Mouse (Mus musculus): ENCODE data around the gene Cflar. TPM values are rescaled to one million over a fixed set of nuclear protein-coding genes. Genes with fewer than 3 reads are reported as not detected.

The Cflar gene
- total RNA-seq, 1 experiment, result 16.4 TPM

DNA sequence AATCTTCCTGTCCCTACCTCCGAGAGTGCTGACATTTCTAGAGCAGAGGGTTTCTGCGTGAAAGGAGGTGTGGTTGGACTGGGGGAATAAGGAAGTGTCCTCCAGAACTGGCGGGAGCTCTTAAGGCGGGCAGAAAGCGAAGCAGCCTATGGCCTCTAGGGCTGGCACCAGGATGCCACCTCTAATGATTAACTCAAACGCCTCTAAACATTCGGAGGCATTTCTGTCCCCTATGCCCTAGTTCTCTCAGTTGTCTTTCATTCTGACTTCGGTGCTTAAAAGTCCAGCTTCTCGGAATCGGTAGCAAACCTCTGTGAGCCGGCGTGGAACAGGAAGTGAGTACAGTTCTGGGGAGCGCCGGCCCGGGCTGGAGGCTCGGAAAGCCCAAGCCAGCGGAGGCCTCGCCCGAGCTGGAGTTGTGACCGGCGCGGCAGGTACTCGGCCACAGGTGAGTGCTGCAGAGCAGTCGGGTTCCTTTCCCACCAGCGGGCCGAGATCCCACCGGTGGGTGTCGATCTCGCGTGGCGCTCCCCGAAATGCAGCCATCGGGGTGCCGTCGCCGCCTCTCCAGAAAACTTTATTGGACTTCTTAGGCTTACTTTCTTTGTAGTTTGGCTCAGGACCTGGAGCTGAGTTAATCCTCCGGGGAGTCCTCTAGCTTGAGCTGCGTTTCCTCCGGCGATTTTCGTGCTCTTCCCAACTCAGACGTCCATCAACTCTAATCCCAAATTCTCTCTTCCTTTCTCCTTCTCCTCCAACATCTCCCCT, 84.2 kb downstream of the Cflar start, which contains the start of gene Casp8:
Gene Casp8 (plus strand): TSS at position 84 of the 768 bp plus-strand sequence.
- Histone ChIP-seq H3K9ac (ENCODE audit: insufficient read depth, low read depth, low read length, poor library complexity, severe bottlenecking) (peak within 1 kb of the TSS; percentile 57), H3K4me3 (ENCODE audit: insufficient read depth in 1 of 2, low read depth in 1 of 2, low read length in 2 of 2, poor library complexity in 1 of 2, severe bottlenecking in 1 of 2) (peak within 1 kb of the TSS; percentile 55 to 67), H3K36me3 (ENCODE audit: control insufficient read depth, insufficient read depth, low read length, poor library complexity, severe bottlenecking) (no peaks in the 10 kb centered on the region), H3K27ac (ENCODE audit: insufficient read depth, low read depth, low read length, poor library complexity, severe bottlenecking) (no peak within 1 kb of the TSS), H3K4me1 (ENCODE audit: control insufficient read depth in 2 of 2, insufficient read depth in 2 of 2, low read length in 2 of 2, poor library complexity in 1 of 2) (no peaks in the 10 kb centered on the region), H3K9me3 (ENCODE audit: control insufficient read depth, insufficient read depth, low read depth, low read length) (0 out of 2 replicates have a peak, but pooled peaks cover 2% of the 10 kb centered on the region)
- peak; percentile 31 for DNase-seq (ENCODE audit: low read depth, low spot score)
- TF ChIP-seq CHD2 (IDR thresholded peaks at IDR 0.05; ENCODE audit: low read depth, low read length), result no peak
- in situ Hi-C loops (cut with MboI; ENCODE audit: low sequenced_read_pairs in 2 of 2, unreplicated experiment in 2 of 2), result no loop called here

DNA sequence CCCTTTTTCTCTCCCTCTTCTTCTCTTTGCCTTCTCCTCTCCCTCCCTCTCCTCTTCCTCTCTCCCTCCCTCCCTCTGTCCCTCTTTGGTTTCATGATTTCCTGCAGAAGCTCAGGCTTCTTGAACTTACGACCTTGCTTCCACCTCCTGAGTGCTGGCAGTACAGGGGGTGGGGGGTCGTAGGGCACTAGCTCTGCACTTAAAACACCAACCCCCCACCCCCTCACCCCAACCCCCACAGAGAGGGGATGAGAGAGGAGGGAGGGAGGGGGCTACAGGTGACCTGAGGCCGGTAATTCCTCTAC, 84.7 kb downstream of the Cflar start:
- H3K9ac ChIP-seq (ENCODE audit: insufficient read depth, low read depth, low read length, poor library complexity, severe bottlenecking), result peak overlapping the region; percentile 57; the same call in 1 of the 2 replicates
- peak overlapping the region; percentile 55 to 67 for H3K4me3 ChIP-seq (ENCODE audit: insufficient read depth in 1 of 2, low read depth in 1 of 2, low read length in 2 of 2, poor library complexity in 1 of 2, severe bottlenecking in 1 of 2)
- DNase-seq (ENCODE audit: low read depth, low spot score), result no peak
- no peak for TF ChIP-seq ZC3H11A (IDR thresholded peaks at IDR 0.05; ENCODE audit: borderline replicate concordance, low read depth, low read length)
- TF ChIP-seq ZNF384 (IDR thresholded peaks at IDR 0.05; ENCODE audit: low read depth, low read length), result no peak
- no peak for TF ChIP-seq MAFK (IDR thresholded peaks at IDR 0.05; ENCODE audit: insufficient read depth, low read depth, low read length)
- TF ChIP-seq CHD2 (IDR thresholded peaks at IDR 0.05; ENCODE audit: low read depth, low read length), result no peak
- TF ChIP-seq HCFC1 (IDR thresholded peaks at IDR 0.05; ENCODE audit: borderline replicate concordance, insufficient read depth, low read length), result no peak
- no peaks in the 10 kb centered on the region for H3K4me1 ChIP-seq (ENCODE audit: control insufficient read depth in 2 of 2, insufficient read depth in 2 of 2, low read length in 2 of 2, poor library complexity in 1 of 2)
- no peak overlapping the region for H3K27ac ChIP-seq (ENCODE audit: insufficient read depth, low read depth, low read length, poor library complexity, severe bottlenecking)
- in situ Hi-C loops (cut with MboI; ENCODE audit: low sequenced_read_pairs in 2 of 2, unreplicated experiment in 2 of 2), result no loop called here
- no peaks in the 10 kb centered on the region for H3K36me3 ChIP-seq (ENCODE audit: control insufficient read depth, insufficient read depth, low read length, poor library complexity, severe bottlenecking)
- 0 out of 2 replicates have a peak, but pooled peaks cover 2% of the 10 kb centered on the region for H3K9me3 ChIP-seq (ENCODE audit: control insufficient read depth, insufficient read depth, low read depth, low read length)

DNA sequence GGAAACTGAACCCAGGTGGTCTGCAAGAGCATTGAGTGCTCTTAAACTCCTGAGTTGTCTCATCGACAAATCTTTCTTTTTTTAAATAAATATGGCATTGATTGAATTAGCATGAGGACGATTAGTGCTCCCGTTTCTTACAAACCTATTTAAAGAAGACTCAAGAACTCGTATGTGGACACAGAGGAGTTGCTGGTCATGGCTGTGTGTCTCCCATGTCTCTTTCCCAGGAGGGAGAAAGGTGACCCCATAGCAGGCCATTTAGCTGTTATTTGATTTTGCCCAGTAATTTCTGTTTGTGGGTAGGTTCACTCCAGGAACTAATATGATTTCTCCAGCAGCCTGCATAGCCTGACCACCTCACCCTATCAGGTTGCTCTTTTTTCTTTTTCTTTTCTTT, 85.5 kb downstream of the Cflar start:
- H3K4me1 ChIP-seq (ENCODE audit: control insufficient read depth in 2 of 2, insufficient read depth in 2 of 2, low read length in 2 of 2, poor library complexity in 1 of 2), result no peaks in the 10 kb centered on the region
- H3K4me3 ChIP-seq (ENCODE audit: insufficient read depth in 1 of 2, low read depth in 1 of 2, low read length in 2 of 2, poor library complexity in 1 of 2, severe bottlenecking in 1 of 2), result no peak overlapping the region
- TF ChIP-seq MAFK (IDR thresholded peaks at IDR 0.05; ENCODE audit: insufficient read depth, low read depth, low read length) (no peak), HCFC1 (IDR thresholded peaks at IDR 0.05; ENCODE audit: borderline replicate concordance, insufficient read depth, low read length) (no peak), ZC3H11A (IDR thresholded peaks at IDR 0.05; ENCODE audit: borderline replicate concordance, low read depth, low read length) (no peak), ZNF384 (IDR thresholded peaks at IDR 0.05; ENCODE audit: low read depth, low read length) (no peak), CHD2 (IDR thresholded peaks at IDR 0.05; ENCODE audit: low read depth, low read length) (no peak)
- H3K27ac ChIP-seq (ENCODE audit: insufficient read depth, low read depth, low read length, poor library complexity, severe bottlenecking), result no peak overlapping the region
- in situ Hi-C loops (cut with MboI; ENCODE audit: low sequenced_read_pairs in 2 of 2, unreplicated experiment in 2 of 2), result no loop called here
- DNase-seq (ENCODE audit: low read depth, low spot score), result no peak
- H3K9ac ChIP-seq (ENCODE audit: insufficient read depth, low read depth, low read length, poor library complexity, severe bottlenecking), result no peak overlapping the region
- no peaks in the 10 kb centered on the region for H3K36me3 ChIP-seq (ENCODE audit: control insufficient read depth, insufficient read depth, low read length, poor library complexity, severe bottlenecking)
- 0 out of 2 replicates have a peak, but pooled peaks cover 2% of the 10 kb centered on the region for H3K9me3 ChIP-seq (ENCODE audit: control insufficient read depth, insufficient read depth, low read depth, low read length)

DNA sequence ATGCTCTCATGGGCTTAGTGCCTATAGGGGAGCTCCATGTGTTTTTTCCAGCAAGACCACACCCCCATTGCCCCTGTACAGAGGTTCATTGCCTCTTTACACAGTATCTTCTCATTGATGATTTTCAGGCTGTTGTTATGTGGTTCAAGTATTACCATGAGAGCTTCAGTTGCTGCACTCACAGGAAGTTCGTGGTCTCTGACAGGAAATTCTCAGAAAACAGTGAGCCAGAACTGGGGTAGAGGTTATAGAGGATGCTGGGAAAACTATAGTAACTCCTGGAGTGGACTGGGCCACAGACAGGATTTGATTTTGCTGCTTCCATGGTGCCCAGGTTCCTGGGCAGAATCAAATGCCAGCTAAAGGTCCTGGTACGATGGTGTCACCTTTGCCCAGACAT, 86.1 kb downstream of the Cflar start:
- in situ Hi-C loops (cut with MboI; ENCODE audit: low sequenced_read_pairs in 2 of 2, unreplicated experiment in 2 of 2), result no loop called here
- Histone ChIP-seq H3K9ac (ENCODE audit: insufficient read depth, low read depth, low read length, poor library complexity, severe bottlenecking) (no peak overlapping the region), H3K9me3 (ENCODE audit: control insufficient read depth, insufficient read depth, low read depth, low read length) (0 out of 2 replicates have a peak, but pooled peaks cover 2% of the 10 kb centered on the region), H3K27ac (ENCODE audit: insufficient read depth, low read depth, low read length, poor library complexity, severe bottlenecking) (no peak overlapping the region), H3K4me3 (ENCODE audit: insufficient read depth in 1 of 2, low read depth in 1 of 2, low read length in 2 of 2, poor library complexity in 1 of 2, severe bottlenecking in 1 of 2) (no peak overlapping the region), H3K4me1 (ENCODE audit: control insufficient read depth in 2 of 2, insufficient read depth in 2 of 2, low read length in 2 of 2, poor library complexity in 1 of 2) (no peaks in the 10 kb centered on the region), H3K36me3 (ENCODE audit: control insufficient read depth, insufficient read depth, low read length, poor library complexity, severe bottlenecking) (no peaks in the 10 kb centered on the region)
- TF ChIP-seq HCFC1 (IDR thresholded peaks at IDR 0.05; ENCODE audit: borderline replicate concordance, insufficient read depth, low read length), result no peak
- no peak for TF ChIP-seq ZNF384 (IDR thresholded peaks at IDR 0.05; ENCODE audit: low read depth, low read length)
- TF ChIP-seq MAFK (IDR thresholded peaks at IDR 0.05; ENCODE audit: insufficient read depth, low read depth, low read length), result no peak
- no peak for TF ChIP-seq CHD2 (IDR thresholded peaks at IDR 0.05; ENCODE audit: low read depth, low read length)
- TF ChIP-seq ZC3H11A (IDR thresholded peaks at IDR 0.05; ENCODE audit: borderline replicate concordance, low read depth, low read length), result no peak
- no peak for DNase-seq (ENCODE audit: low read depth, low spot score)

Measured in ES-E14 (cell line).